Mouse (Mus musculus) thymus, postnatal 25 days (tissue): ENCODE results near the gene Phxr2.

Experiments
- DNase-seq: peaks from one replicate; pipeline ENCODE4 v3.0.0; 2022

Phxr2 gene

GRCm38 (mm10) chr10:99086029-99086428, 40.1 kb downstream of the Phxr2 start:
- DNase-seq = no peak

GRCm38 (mm10) chr10:99085240-99085587, 40.9 kb downstream of the Phxr2 start:
- no peak for DNase-seq

- peak; percentile 81 for DNase-seq
Observed at GRCm38 (mm10) chr10:99084397-99085239, 41.5 kb downstream of the Phxr2 start.

GRCm38 (mm10) chr10:99083431-99084003, 42.6 kb downstream of the Phxr2 start:
- DNase-seq = no peak

GRCm38 (mm10) chr10:99081569-99081990, 44.5 kb downstream of the Phxr2 start:
- no peak for DNase-seq

GRCm38 (mm10) chr10:99078621-99079020, 47.5 kb downstream of the Phxr2 start:
- DNase-seq = no peak

GRCm38 (mm10) chr10:99076113-99076895, 49.8 kb downstream of the Phxr2 start:
- DNase-seq = no peak
